Mouse (Mus musculus) kidney, adult 2 months (tissue): ENCODE data around the gene Ttc12. TPM values are rescaled to one million over a fixed set of nuclear protein-coding genes. Genes with fewer than 3 reads are reported as not detected.

ENCODE experiments used
- DNase-seq: peaks from one replicate; pipeline ENCODE4 v3.0.0; 2021
- H3K27ac ChIP-seq: fragments of 200-500 bp; 2 replicates; pipeline ENCODE4 v1.5.1; 2012; ENCODE audit warnings: low read depth, low read length, control low read depth, inconsistent platforms; ENCODE audit not compliant: insufficient read depth
- H3K27me3 ChIP-seq: fragments of 200-500 bp; replicated peaks from 2 replicates; pipeline ENCODE4 v1.6.1; 2012; ENCODE audit warnings: mild to moderate bottlenecking, moderate library complexity, low read length, inconsistent platforms; ENCODE audit not compliant: control insufficient read depth, insufficient read depth
- H3K36me3 ChIP-seq: fragments of 200-500 bp; 2 replicates; pipeline ENCODE4 v1.6.1; 2012; ENCODE audit warnings: mild to moderate bottlenecking, moderate library complexity, low read length, inconsistent platforms; ENCODE audit not compliant: control insufficient read depth, insufficient read depth
- H3K4me1 ChIP-seq: fragments of 200-500 bp; 2 replicates; pipeline ENCODE4 v1.6.1; 2011; ENCODE audit warnings: low read length; ENCODE audit not compliant: control insufficient read depth, insufficient read depth
- H3K4me3 ChIP-seq: fragments of 200-500 bp; 2 replicates; pipeline ENCODE4 v1.5.1; 2011; ENCODE audit warnings: mild to moderate bottlenecking, low read depth, low read length, control low read depth; ENCODE audit not compliant: insufficient read depth
- CTCF ChIP-seq: fragments of 200-500 bp; conservative IDR thresholded peaks from 2 replicates; pipeline ENCODE4 v1.5.1; 2011; ENCODE audit warnings: low read depth, mild to moderate bottlenecking, control low read depth, low read length, moderate library complexity, mixed read lengths; ENCODE audit not compliant: insufficient read depth, insufficient read length
- POLR2A ChIP-seq: fragments of 200-500 bp; IDR thresholded peaks from one replicate; pipeline ENCODE4 v1.6.1; 2011; ENCODE audit warnings: low read depth, low read length, control low read depth
- WGBS: fragments of 180-500 bp; shearing (Covaris S2); methylation state at CpG from one replicate; pipeline ENCODE4 v1.1.7; 2018; 5-methylcytosine and 5-hydroxymethylcytosine counted together
- polyA plus RNA-seq: library from polyadenylated mRNA; depleted of rRNA; stranded (reverse); fragments of >200 nt; gene quantifications from 2 replicates; pipeline ENCODE4 v1.2.3, GENCODE M21; 2012

The Ttc12 gene
- polyA plus RNA-seq, 1 experiment = 4.1 TPM

- Histone ChIP-seq H3K36me3 (no peaks in the 10 kb centered on the region), H3K27ac (no peak overlapping the region), H3K4me1 (no peaks in the 10 kb centered on the region), H3K27me3 (no peaks in the 10 kb centered on the region), H3K4me3 (no peak overlapping the region)
- no peak for TF ChIP-seq POLR2A
- TF ChIP-seq CTCF = no peak
- DNase-seq = no peak
- WGBS = 83% methylated on average over 3 of the region's 3 CpGs
Measured at GRCm38 (mm10) chr9:49450491-49450890, 35.5 kb downstream of the Ttc12 start.

DNA sequence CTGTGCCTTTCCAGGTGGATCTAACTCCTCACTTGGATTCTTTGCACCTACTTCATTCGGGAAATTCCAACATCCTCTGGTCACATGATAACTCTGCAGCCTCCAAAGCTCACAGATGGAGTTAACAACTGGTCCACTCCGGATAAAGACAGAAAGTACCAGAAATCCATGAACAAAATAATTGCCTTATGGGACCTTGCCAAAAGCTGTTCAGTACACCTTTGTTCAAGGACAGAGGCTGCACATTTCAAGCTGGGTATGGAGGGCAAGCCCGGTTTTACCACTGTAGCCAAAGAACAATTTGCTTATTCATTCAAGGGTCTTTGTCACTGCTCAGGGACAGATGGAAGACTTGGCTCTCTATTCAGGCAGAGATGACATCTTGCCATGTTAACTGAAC is 43.4 kb downstream of the Ttc12 start:
- no peaks in the 10 kb centered on the region for H3K36me3 ChIP-seq
- peak; percentile 22 for DNase-seq
- H3K27me3 ChIP-seq = no peaks in the 10 kb centered on the region
- H3K4me1 ChIP-seq = no peaks in the 10 kb centered on the region
- WGBS = 62% methylated on average over 3 of the region's 3 CpGs
- no peak overlapping the region for H3K4me3 ChIP-seq
- H3K27ac ChIP-seq = no peak overlapping the region
- TF ChIP-seq CTCF = no peak
- no peak for TF ChIP-seq POLR2A

- 67% methylated on average over 5 of the region's 5 CpGs for WGBS
- no peak for TF ChIP-seq CTCF
- no peak for TF ChIP-seq POLR2A
Measured at GRCm38 (mm10) chr9:49427478-49427877, 58.5 kb downstream of the Ttc12 start.

DNA sequence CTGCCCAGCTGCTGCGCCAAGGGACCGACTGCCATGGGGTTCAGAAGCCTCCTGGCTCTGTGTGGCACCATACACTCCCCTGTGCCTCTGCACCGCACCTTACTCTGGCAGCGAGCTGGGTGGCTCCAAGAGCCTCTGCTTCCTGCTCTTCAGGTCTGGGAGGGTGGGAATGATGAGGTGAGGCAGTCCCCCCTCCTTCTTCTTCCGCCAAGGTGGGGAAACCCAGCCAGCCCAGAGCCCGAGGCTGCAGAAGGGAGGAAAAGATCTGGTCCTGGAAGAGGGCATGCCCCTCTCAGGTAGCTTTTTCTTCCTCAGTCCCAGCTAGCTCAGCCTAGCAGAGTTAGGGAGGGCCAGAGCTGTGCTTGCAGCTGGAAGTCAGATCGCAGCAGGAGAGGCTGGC is 59.1 kb downstream of the Ttc12 start, which contains the start of gene Ankk1:
Gene Ankk1, minus strand, starts transcription at position 101 of the 400 bp plus-strand sequence.
- WGBS = 74% methylated on average over 7 of the region's 7 CpGs
- TF ChIP-seq POLR2A = no peak

More at GRCm38 (mm10) chr9:49427478-49427877, 58.5 kb downstream of the Ttc12 start:
- no peaks in the 10 kb centered on the region for H3K36me3 ChIP-seq
- H3K27me3 ChIP-seq = no peaks in the 10 kb centered on the region
- no peak overlapping the region for H3K4me3 ChIP-seq
- H3K27ac ChIP-seq = no peak overlapping the region
- DNase-seq = no peak
- no peaks in the 10 kb centered on the region for H3K4me1 ChIP-seq

DNA sequence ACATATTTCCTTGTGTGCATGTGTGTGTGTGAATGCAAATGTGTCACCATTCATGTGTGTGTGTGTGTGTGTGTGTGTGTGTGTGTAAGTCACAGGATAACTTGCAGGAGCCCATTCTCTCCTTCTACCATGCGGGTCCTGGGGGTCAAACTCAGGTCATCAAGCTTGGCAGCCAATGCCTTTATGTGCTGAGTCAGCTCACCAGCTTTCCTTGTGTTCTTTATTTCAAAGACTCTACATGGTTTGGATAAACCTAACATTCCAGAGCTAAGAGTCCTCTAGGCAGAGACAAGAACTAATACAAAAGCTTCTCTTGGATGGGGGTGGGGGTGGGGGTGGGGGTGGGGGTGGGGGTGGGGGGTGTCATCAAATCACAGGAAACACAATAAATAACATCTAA is 60.4 kb downstream of the Ttc12 start:
- Histone ChIP-seq H3K4me1 (no peaks in the 10 kb centered on the region), H3K27me3 (no peaks in the 10 kb centered on the region), H3K27ac (no peak overlapping the region), H3K36me3 (no peaks in the 10 kb centered on the region), H3K4me3 (no peak overlapping the region)
- 56% methylated on average over 1 of the region's 1 CpGs for whole genome bisulfite sequencing
- DNase-seq = no peak
- TF ChIP-seq CTCF = no peak
- TF ChIP-seq POLR2A = no peak

More for the DNA sequence above, 59.1 kb downstream of the Ttc12 start, which contains the start of gene Ankk1:
- no peak within 1 kb of the TSS for H3K4me3 ChIP-seq
- H3K4me1 ChIP-seq = no peaks in the 10 kb centered on the region
- no peak for DNase-seq
- no peaks in the 10 kb centered on the region for H3K27me3 ChIP-seq
- H3K27ac ChIP-seq = no peak within 1 kb of the TSS
- no peaks in the 10 kb centered on the region for H3K36me3 ChIP-seq

- 91% methylated on average over 5 of the region's 5 CpGs for WGBS
- H3K27ac ChIP-seq = no peak overlapping the region
- H3K36me3 ChIP-seq = no peaks in the 10 kb centered on the region
- no peak for DNase-seq
- no peak overlapping the region for H3K4me3 ChIP-seq
- TF ChIP-seq POLR2A = no peak
- no peak for TF ChIP-seq CTCF
- H3K4me1 ChIP-seq = no peaks in the 10 kb centered on the region
- H3K27me3 ChIP-seq = no peaks in the 10 kb centered on the region
Measured at GRCm38 (mm10) chr9:49423866-49424265, 62.2 kb downstream of the Ttc12 start.

DNA sequence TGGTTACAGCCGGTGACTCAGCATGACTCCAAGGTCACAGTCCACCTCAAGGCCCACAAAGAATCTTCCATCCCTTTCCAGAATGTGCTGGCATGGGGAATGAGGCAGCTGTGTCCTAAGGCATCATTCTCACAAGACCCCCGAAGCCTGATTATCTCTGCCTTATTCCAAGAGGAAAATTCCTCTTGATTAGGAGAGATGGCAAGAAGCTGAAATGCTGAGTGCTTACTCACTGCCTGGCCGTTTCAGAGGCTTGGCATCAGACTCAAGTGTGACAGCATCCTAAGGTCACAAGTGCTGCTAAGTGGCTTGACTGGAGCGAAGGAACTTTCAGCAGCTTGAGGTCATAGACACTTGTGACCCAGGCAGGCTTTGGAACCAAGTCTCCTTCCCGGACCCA is 75.4 kb downstream of the Ttc12 start:
- WGBS = 81% methylated on average over 5 of the region's 5 CpGs
- Histone ChIP-seq H3K4me1 (no peaks in the 10 kb centered on the region), H3K27me3 (no peaks in the 10 kb centered on the region), H3K36me3 (no peaks in the 10 kb centered on the region), H3K27ac (no peak overlapping the region), H3K4me3 (no peak overlapping the region)
- no peak for DNase-seq
- no peak for TF ChIP-seq POLR2A
- TF ChIP-seq CTCF = no peak

DNA sequence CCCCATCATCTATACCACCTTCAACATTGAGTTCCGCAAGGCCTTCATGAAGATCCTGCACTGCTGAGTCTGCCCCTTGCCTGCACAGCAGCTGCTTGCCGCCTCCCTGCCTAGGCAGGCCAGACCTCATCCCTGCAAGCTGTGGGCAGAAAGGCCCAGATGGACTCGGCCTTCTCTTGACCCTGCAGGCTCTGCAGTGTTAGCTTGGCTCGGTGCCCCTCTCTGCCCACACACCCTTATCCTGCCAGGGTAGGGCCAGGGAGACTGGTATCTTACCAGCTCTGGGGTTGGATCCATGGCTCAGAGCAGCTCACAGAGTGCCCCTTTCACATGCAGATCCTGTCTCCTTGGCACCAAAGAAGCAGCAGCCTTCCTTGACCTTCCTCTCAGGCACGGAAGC is 79.0 kb downstream of the Ttc12 start:
- no peaks in the 10 kb centered on the region for H3K36me3 ChIP-seq
- H3K27ac ChIP-seq = no peak overlapping the region
- no peaks in the 10 kb centered on the region for H3K4me1 ChIP-seq
- no peak for TF ChIP-seq POLR2A
- TF ChIP-seq CTCF = no peak
- H3K4me3 ChIP-seq = no peak overlapping the region
- H3K27me3 ChIP-seq = no peaks in the 10 kb centered on the region
- 91% methylated on average over 5 of the region's 5 CpGs for WGBS
- no peak for DNase-seq
